Mouse (Mus musculus) lung, postnatal 0 days (tissue): ENCODE results near the gene Tns3. TPM values are rescaled to one million over a fixed set of nuclear protein-coding genes. Genes with fewer than 3 reads are reported as not detected.

Source experiments
- ATAC-seq: fragments of 200-750 bp; cut with Nextera tagmentation; 2 replicates; pipeline ENCODE4 v1.8.0; 2017; ENCODE audit warnings: moderate library complexity
- DNase-seq: peaks from one replicate; pipeline ENCODE4 v3.0.0-alpha.2; 2016; ENCODE audit warnings: low spot score
- H3K27ac ChIP-seq: fragments of 300-500 bp; sonication (generic); 2 replicates; pipeline ENCODE4 v1.5.1; 2014; ENCODE audit warnings: antibody characterized with exemption, mild to moderate bottlenecking, low read length, mixed read lengths
- H3K27me3 ChIP-seq: fragments of 300-500 bp; sonication (generic); replicated peaks from 2 replicates; pipeline ENCODE4 v1.6.1; 2014; ENCODE audit warnings: low read length, mixed read lengths; ENCODE audit not compliant: insufficient read depth
- H3K36me3 ChIP-seq: fragments of 300-500 bp; sonication (generic); 2 replicates; pipeline ENCODE4 v1.6.1; 2014; ENCODE audit warnings: low read length, mixed read lengths; ENCODE audit not compliant: insufficient read depth
- H3K4me1 ChIP-seq: fragments of 300-500 bp; sonication (generic); 2 replicates; pipeline ENCODE4 v1.6.1; 2014; ENCODE audit warnings: antibody characterized with exemption, low read depth, low read length, mixed read lengths; ENCODE audit not compliant: insufficient read depth
- H3K4me2 ChIP-seq: fragments of 300-500 bp; sonication (generic); replicated peaks from 2 replicates; pipeline ENCODE4 v1.6.1; 2014; ENCODE audit warnings: low read depth, mild to moderate bottlenecking, low read length, moderate library complexity, mixed read lengths
- H3K4me3 ChIP-seq: fragments of 300-500 bp; sonication (generic); 2 replicates; pipeline ENCODE4 v1.5.1; 2014; ENCODE audit warnings: low read depth, low read length
- H3K9ac ChIP-seq: fragments of 300-500 bp; sonication (generic); replicated peaks from 2 replicates; pipeline ENCODE4 v1.6.1; 2014; ENCODE audit warnings: low read depth, mild to moderate bottlenecking
- H3K9me3 ChIP-seq: fragments of 300-500 bp; sonication (generic); 2 replicates; pipeline ENCODE4 v1.6.1; 2016; ENCODE audit warnings: low read length, mixed read lengths
- CTCF ChIP-seq: IDR thresholded peaks from 2 replicates; pipeline ENCODE4 v1.5.1; 2016; ENCODE audit warnings: antibody characterized with exemption, mild to moderate bottlenecking
- EP300 ChIP-seq: IDR thresholded peaks from 2 replicates; pipeline ENCODE4 v1.6.1; 2016; ENCODE audit warnings: antibody characterized with exemption, mild to moderate bottlenecking, control low read depth
- WGBS: fragments of 180-500 bp; shearing (Covaris S2); extraction: QIAGEN DNeasy Blood & Tissue Kit; methylation state at CpG from one replicate; pipeline ENCODE4 v1.1.7; 2014; 5-methylcytosine and 5-hydroxymethylcytosine counted together
- polyA plus RNA-seq: library from polyadenylated mRNA; unstranded; fragments of >200 nt; fragmentation: Nextera tagmentation; extraction: Ambion mirVana; gene quantifications from 2 replicates; pipeline ENCODE4 v1.2.1, GENCODE M21; 2015

Tns3 gene
- polyA plus RNA-seq, 1 experiment from 2014 or later: 34.9 TPM

- Histone ChIP-seq H3K36me3 (no peaks in the 10 kb centered on the region), H3K27me3 (no peaks in the 10 kb centered on the region), H3K4me1 (no peaks in the 10 kb centered on the region; the same call in 1 of the 2 replicates), H3K9ac (no peak overlapping the region), H3K4me3 (no peak overlapping the region), H3K4me2 (no peak overlapping the region), H3K9me3 (no peaks in the 10 kb centered on the region), H3K27ac (0 out of 2 replicates have a peak overlapping the region, but pooled peaks have one; percentile 5)
- 44% methylated on average over 10 of the region's 10 CpGs for WGBS
- no peak for ATAC-seq
- no peak for DNase-seq
- TF ChIP-seq CTCF (no peak), EP300 (no peak)
These were observed 22.6 kb downstream of the Tns3 start for GRCm38 (mm10) chr11:8641634-8642277.

GRCm38 (mm10) chr11:8639726-8640125 is 24.6 kb downstream of the Tns3 start:
- Histone ChIP-seq H3K9ac (no peak overlapping the region), H3K36me3 (no peaks in the 10 kb centered on the region), H3K4me2 (no peak overlapping the region), H3K9me3 (no peaks in the 10 kb centered on the region), H3K27ac (no peak overlapping the region), H3K27me3 (no peaks in the 10 kb centered on the region), H3K4me3 (no peak overlapping the region), H3K4me1 (no peaks in the 10 kb centered on the region; the same call in 1 of the 2 replicates)
- DNase-seq: no peak
- TF ChIP-seq EP300 (no peak), CTCF (no peak)
- ATAC-seq: no peak
- WGBS: 78% methylated on average over 16 of the region's 16 CpGs

GRCm38 (mm10) chr11:8639007-8639718 is 25.2 kb downstream of the Tns3 start:
- ATAC-seq (no peak), DNase-seq (no peak)
- H3K4me2 ChIP-seq: no peak overlapping the region
- no peaks in the 10 kb centered on the region for H3K9me3 ChIP-seq
- no peak overlapping the region for H3K4me3 ChIP-seq
- peaks cover 3% of the 10 kb centered on the region; the same call in 1 of the 2 replicates for H3K4me1 ChIP-seq
- TF ChIP-seq EP300 (no peak), CTCF (no peak)
- WGBS: 71% methylated on average over 6 of the region's 6 CpGs
- H3K27me3 ChIP-seq: no peaks in the 10 kb centered on the region
- no peak overlapping the region for H3K27ac ChIP-seq
- no peaks in the 10 kb centered on the region for H3K36me3 ChIP-seq
- no peak overlapping the region for H3K9ac ChIP-seq

GRCm38 (mm10) chr11:8637469-8638447 is 26.6 kb downstream of the Tns3 start:
- Histone ChIP-seq H3K4me2 (no peak overlapping the region), H3K36me3 (no peaks in the 10 kb centered on the region), H3K9ac (no peak overlapping the region), H3K4me3 (no peak overlapping the region), H3K9me3 (no peaks in the 10 kb centered on the region), H3K27me3 (no peaks in the 10 kb centered on the region), H3K4me1 (peaks cover 3% of the 10 kb centered on the region; the same call in 1 of the 2 replicates), H3K27ac (no peak overlapping the region)
- 69% methylated on average over 10 of the region's 10 CpGs for WGBS
- no peak for ATAC-seq
- TF ChIP-seq CTCF: no peak
- TF ChIP-seq EP300: no peak
- DNase-seq: no peak

DNA sequence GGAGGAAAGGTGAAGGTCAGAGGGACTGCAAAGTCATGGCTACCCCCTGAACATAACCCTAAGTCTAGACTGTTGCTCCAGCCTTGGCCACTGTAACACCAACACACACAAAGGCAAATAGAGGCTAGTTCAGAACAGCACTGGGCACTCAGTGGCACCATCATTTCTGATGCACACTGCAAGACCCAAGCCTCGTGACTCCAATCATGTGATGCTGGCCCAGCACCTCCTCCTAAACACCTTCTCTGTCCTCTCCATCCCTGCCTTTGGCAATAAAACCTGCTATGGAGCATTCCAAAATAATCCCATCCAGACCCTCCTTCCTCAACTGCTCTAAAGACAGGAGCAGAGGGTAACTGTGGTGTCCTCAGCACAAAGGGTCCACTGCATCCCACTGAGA is 27.7 kb downstream of the Tns3 start:
- DNase-seq (no peak), ATAC-seq (no peak)
- Histone ChIP-seq H3K36me3 (no peaks in the 10 kb centered on the region), H3K27me3 (no peaks in the 10 kb centered on the region), H3K9ac (no peak overlapping the region), H3K4me1 (peaks cover 3% of the 10 kb centered on the region; the same call in 1 of the 2 replicates), H3K9me3 (no peaks in the 10 kb centered on the region), H3K4me3 (no peak overlapping the region), H3K27ac (no peak overlapping the region), H3K4me2 (no peak overlapping the region)
- TF ChIP-seq CTCF (no peak), EP300 (no peak)
- 94% methylated on average over 1 of the region's 1 CpGs for WGBS

DNA sequence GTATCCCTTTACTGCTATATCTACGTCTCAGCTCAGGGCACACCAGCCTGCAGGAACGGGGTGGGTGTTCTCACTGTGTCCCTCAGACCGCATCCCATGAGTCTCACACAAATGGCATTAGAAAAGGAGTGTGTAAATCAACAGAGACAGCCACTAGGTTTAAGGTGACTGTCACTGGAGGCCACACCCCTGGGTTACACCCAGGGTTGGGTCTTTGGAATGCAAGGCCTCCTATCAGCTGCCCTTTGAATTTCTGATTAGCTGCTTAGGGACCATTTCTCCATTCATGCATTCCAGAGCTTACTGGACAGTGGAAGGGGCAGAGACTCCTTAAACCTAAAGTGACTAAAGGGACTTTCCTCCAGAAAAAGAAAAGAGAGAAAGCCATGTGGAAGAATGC is 28.6 kb downstream of the Tns3 start:
- WGBS: 72% methylated on average over 3 of the region's 3 CpGs
- Histone ChIP-seq H3K27ac (no peak overlapping the region), H3K27me3 (no peaks in the 10 kb centered on the region), H3K9ac (no peak overlapping the region), H3K9me3 (no peaks in the 10 kb centered on the region), H3K4me3 (no peak overlapping the region), H3K36me3 (no peaks in the 10 kb centered on the region), H3K4me1 (peaks cover 3% of the 10 kb centered on the region; the same call in 1 of the 2 replicates), H3K4me2 (no peak overlapping the region)
- DNase-seq (no peak), ATAC-seq (no peak)
- TF ChIP-seq CTCF (no peak), EP300 (no peak)
